Mouse (Mus musculus): ENCODE data around the gene Lrrc74b. TPM values are rescaled to one million over a fixed set of nuclear protein-coding genes. Genes with fewer than 3 reads are reported as not detected.
"Not testable (repeated sequence)": the region's sequence is repeated elsewhere in the genome, so short reads cannot be mapped to it uniquely, and the experiment has no call there.

The Lrrc74b gene
- total RNA-seq, 1 experiment from 2014 or later = not detected

DNA sequence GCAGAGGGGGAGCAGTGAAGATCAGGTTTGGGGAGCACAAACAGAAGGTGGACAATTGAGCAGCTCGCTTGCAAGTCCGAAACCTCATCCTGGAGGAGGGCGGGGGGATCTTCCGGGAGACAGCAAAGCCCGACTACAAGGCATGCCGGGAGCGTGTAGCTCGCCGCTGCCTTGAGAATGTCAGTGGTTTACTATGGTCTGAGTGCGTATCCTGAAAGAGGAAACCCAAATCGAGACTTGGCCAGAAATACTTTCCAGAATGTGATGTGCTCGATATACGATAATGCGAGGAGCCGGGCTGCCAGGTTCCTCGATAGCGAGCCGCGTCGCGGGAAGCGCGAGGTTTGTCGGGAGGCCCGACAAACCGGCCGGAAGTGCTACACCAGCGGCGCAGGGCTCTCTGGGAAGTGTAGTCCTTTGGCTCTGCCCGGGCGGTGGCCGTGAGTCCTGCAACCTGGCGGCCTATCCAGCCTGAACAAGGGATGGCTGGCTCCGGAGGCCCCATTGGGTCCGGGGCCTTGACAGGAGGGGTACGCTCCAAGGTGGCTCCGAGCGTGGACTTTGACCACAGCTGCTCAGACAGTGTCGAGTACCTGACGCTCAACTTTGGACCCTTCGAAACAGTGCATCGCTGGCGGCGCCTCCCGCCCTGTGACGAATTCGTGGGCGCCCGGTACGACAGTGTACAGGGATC lies 52.4 kb downstream of the Lrrc74b start, which contains the start of gene Lztr1:
Lztr1 (plus strand) TSS at position 143 of the 694 bp plus-strand sequence.
- peak; percentile 87 for ATAC-seq (replicated peaks; ENCODE audit: insufficient number of reproducible peaks, low FRiP score, low TSS enrichment, poor library complexity, severe bottlenecking)

DNA sequence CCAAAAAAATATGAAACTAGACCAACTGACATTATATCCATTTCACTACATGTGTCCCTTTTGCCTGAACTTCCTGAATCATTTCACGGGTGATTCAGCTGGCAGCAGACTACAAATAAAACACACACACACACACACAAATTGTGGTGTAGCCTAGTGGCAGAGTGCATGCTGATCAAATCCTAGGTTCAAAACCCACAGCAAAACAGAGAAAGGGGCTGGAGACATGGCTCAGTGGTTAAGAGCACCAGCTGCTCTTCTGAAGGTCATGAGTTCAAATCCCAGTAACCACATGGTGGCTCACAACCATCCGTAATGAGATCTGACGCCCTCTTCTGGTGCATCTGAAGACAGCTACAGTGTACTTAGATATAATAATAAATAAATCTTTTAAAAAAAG lies 53.0 kb downstream of the Lrrc74b start:
- not testable (repeated sequence) for ATAC-seq (replicated peaks; ENCODE audit: insufficient number of reproducible peaks, low FRiP score, low TSS enrichment, poor library complexity, severe bottlenecking)

DNA sequence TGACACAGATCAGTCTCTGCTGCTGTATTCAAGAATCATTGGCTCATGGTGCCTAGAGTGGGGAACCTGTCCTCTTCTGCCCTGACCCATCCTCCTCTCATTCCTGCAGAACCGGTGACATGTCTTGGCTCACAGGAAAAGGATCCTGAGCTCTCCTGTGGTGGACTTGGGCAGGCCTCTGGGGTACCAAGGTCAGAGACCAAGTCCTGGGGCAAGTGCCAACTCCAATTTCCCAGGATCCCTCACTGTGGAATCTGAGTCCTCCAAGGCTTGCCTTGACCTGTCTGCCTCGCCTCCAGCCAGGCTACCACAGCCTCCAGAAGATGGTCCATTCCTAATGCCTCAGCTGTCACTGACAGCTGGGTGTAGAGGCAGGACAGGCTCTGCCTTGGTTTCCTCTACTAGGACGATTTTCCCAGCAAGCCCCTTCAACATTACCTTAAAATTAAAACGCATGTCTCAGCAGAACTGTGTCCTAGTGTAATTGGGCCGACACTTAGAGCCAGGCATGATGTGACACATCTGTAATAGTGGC lies 54.0 kb downstream of the Lrrc74b start:
- no peak for ATAC-seq (replicated peaks; ENCODE audit: insufficient number of reproducible peaks, low FRiP score, low TSS enrichment, poor library complexity, severe bottlenecking)

DNA sequence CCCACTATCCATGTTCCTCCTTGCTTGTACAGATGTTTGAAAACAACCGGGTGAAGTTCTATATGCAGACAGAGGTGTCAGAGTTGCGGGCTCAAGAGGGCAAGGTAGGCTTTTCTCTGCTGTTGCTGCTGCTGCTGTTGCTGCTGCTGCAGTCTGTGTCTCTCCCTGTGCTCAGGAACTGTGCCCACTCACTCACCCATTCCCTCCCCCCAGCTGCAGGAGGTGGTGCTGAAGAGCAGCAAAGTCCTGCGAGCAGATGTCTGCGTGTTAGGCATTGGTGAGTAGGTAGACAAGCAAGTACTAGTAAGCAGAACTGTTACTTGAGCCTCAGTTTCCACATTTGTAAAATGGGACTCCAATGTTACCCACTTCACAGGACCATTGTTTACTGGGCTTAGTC lies 58.4 kb downstream of the Lrrc74b start:
- no peak for ATAC-seq (replicated peaks; ENCODE audit: insufficient number of reproducible peaks, low FRiP score, low TSS enrichment, poor library complexity, severe bottlenecking)

DNA sequence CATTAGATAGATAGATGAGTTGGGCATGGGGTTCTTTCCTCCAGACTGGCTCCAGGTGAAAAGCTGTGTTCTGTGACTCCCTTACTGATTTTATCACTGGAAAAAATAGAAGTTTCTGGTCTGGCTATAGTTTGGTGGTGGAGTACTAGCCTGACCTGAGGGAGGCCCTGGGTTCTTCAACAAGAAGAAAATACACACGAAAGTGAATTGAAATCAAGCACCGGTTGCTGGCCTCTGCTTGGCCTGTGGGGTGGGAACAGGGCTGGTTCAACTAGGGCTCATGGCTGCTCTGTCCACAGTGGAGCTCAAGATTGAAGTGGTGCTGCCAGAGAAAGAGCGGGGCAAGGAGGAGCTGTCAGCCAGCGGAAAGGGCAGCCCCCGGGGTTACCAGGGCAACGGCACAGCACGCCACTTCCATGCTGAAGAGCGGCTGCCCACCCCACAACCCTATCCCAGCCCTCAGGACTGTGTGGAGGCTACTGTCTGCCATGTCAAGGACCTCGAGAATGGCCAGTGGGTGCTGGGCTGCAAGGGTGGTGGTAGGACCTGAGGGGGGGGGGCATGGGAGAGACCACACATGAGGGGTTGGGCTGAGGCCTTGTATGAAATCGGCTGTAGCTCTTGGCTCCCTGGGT lies 61.7 kb downstream of the Lrrc74b start:
- ATAC-seq (replicated peaks; ENCODE audit: insufficient number of reproducible peaks, low FRiP score, low TSS enrichment, poor library complexity, severe bottlenecking) = no peak

DNA sequence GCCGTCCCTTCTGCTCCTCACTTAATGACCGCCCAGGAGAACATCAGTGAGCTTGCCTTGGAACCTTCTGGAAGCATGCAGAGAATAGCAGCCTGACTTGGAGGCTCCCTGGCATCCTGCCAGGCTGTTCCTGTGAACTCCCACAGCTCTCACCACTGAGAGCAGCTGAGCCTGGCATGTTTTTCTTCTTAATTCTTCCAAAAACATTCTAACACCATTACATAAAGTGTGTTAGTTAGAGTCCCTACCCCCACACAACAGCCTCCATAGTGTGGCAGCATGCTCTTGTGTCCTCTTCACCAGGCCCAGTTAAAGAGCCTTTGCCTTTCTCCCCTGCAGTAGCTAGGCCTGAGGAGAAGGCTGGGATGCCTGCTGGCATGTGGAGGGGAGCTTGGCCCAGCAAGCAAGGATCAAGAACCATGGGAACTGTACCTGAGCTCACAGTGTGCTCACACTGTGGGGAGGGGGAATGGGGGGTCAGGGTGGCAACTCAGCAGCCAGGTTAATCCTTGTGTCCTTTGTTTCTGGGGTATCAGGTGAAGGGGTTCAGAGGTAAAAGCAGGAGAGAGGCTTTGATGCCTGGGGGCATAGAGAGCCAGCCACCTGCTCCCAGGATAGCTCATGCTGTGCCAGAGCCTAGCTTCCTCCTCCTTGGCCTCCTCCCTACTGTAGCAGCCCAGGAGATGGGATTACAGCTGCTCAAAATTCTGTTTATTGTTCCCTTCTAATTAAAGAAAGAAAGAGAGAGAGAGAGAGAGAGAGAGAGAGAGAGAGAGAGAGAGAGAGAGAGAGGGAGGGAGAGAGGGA lies 64.3 kb downstream of the Lrrc74b start:
- ATAC-seq (replicated peaks; ENCODE audit: insufficient number of reproducible peaks, low FRiP score, low TSS enrichment, poor library complexity, severe bottlenecking) = no peak

Other genes starting within 250 kb of the Lrrc74b start
- 0.19 TPM in 1 of 3 replicates, not detected in the others for gene Serpind1, start 229.9 kb downstream of the Lrrc74b start, total RNA-seq (2017)
- 27.6 to 47.3 TPM (median 45.0 TPM) in 3 replicates for gene Snap29, start 155.3 kb downstream of the Lrrc74b start, total RNA-seq (2017)
- 37.0 to 77.2 TPM (median 57.7 TPM) in 3 replicates for gene Pi4ka, start 154.9 kb downstream of the Lrrc74b start, total RNA-seq (2017)
- 14.8 to 29.1 TPM (median 28.5 TPM) in 3 replicates for gene Crkl, start 109.3 kb downstream of the Lrrc74b start, total RNA-seq (2017)
- gene Aifm3, start 71.6 kb downstream of the Lrrc74b start, total RNA-seq (2017) = not detected in 3 replicates
- 31.4 to 51.0 TPM (median 39.1 TPM) in 3 replicates for gene Lztr1, start 52.6 kb downstream of the Lrrc74b start, total RNA-seq (2017)
- gene Thap7, start 30.1 kb downstream of the Lrrc74b start, total RNA-seq (2017) = 9.9 to 29.7 TPM (median 10.0 TPM) in 3 replicates
- not detected in 3 replicates for gene P2rx6, start 638 bp upstream of the Lrrc74b start, total RNA-seq (2017)
- 0.32 TPM in 1 of 3 replicates, not detected in the others for gene Slc7a4, start 22.0 kb upstream of the Lrrc74b start, total RNA-seq (2017)
- 10.3 to 29.4 TPM (median 12.7 TPM) in 3 replicates for gene Smpd4, start 58.1 kb upstream of the Lrrc74b start, total RNA-seq (2017)
- not detected in 3 replicates for gene Ccdc74a, start 85.2 kb upstream of the Lrrc74b start, total RNA-seq (2017)
- 55.5 to 92.1 TPM (median 65.8 TPM) in 3 replicates for gene Med15, start 171.6 kb upstream of the Lrrc74b start, total RNA-seq (2017)
- gene Klhl22, start 198.4 kb upstream of the Lrrc74b start, total RNA-seq (2017) = 5.0 to 8.2 TPM (median 6.7 TPM) in 3 replicates
- 0.19 to 0.21 TPM in 2 of 3 replicates, not detected in the other for gene Scarf2, start 236.0 kb upstream of the Lrrc74b start, total RNA-seq (2017)